Mouse (Mus musculus) spleen, postnatal 4 days (tissue): ENCODE measurements at regions not wholly inside any gene's neighbourhood (a gene's known extent, or its start where the extent isn't known, plus 50 kb on each side); places are given as distances from the start of the nearest gene placed in this dataset.
A peak's percentile ranks its signal among the peaks of the same experiment; 100 is the strongest.

ENCODE experiments used
- DNase-seq, 2 experiments: peaks; one replicate each; pipeline ENCODE4 v3.0.0; 2022; ENCODE audit warnings: low spot score in 2 of 2

DNA sequence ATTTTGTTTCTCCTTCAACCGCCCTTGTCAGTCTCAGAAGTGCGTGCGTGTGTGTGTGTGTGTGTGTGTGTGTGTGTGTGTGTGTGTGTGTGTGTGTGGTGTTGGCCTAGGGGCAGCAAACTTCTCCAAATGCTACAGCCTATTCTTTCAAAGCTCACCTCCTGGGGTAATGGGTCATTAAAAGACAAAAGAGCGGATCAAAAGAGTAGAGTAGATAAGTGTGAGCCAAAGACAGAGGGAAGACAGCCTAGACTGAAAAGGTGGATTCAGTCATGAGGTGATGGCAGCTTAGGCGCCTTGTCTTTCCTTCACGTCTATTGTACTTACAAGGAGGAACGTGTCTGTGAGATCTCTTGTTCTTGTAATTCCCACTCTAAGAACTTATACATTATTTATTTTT is 199.6 kb upstream of the Sash1 start:
- DNase-seq = no peak

DNA sequence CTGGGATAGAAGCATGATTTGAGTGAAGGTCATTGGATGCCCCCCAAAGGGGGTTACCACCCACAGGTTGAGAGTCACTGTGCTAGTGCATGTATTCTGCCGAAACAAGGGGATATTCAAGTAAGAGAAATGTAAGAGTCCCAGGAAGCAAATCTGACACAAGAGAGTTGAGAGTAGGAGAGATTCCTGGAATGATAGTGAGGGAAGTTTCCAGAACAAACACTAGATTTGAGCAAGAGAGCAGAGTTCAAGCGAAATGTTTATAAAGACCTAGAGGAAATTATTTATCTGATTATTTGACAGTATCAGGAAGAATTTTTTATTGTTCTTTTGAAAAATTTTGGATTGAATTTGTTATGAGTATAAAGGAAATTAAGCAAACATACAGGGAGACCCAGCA is 189.0 kb upstream of the Sash1 start:
- DNase-seq = no peak

DNA sequence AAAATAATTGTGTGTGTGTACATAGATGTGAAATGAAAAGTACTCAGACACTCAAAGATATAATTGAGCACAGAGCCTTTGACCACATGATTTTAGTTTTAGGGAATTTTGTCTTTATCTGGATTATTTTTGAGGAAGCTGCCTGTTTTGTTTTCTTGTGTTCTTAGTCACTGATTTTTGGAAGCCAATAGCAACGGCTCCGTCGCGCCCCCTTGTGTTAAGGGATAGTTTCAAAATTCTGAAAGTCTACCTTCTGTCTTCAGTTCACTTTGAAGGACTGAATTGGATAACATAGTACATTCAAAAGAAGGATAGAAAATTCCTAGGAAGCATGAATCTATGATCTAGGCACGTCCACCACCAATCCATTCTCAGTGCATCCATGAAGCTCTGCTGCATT is 185.8 kb upstream of the Sash1 start:
- no peak for DNase-seq

DNA sequence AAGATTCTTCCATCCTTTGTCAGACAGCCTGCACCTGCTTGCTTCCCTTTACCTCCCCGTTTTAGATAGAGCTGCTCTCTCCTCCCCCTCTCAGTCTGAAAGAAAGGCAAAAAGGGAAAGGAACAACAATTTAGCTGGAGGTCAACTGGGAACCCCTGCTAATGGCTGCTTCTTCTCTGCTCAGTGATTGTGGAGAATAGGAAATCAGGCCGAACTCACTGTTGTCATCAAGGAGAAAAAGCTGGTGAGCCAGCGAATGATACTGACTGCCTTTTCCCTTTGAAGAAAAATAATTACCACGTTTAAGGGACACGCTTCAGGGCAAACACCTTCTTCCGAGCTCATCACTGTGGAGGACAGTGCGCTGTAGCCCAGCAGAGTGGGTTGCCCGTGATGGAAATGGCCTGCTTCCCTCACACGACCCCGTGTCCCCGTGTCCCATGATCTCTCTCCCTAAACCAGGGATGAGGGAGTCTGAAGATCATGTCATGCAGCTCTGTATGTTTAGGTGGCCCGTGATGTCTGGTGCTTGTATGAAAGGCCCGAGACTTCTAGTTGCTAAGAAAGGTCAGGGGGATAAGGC is 183.8 kb upstream of the Sash1 start:
- DNase-seq = no peak

DNA sequence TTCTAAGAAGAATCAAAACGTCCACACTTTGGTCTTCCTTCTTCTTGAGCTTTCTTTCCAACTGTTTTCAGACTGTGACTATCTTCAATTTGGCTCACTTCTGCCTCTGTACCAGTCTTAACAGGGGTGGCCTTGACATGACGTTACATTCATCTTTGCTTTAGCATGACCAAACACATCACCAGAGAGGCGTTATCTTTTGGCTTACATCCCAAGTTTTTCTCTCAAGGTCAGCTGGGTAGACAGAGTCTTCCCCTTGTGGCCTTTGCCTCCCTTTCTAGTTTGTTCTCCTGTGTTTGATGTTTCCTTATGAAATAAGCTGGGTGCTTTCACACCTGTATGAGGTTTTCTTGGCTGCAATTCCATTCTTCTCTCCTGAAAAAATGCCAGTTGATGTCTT is 180.7 kb upstream of the Sash1 start:
- no peak for DNase-seq

DNA sequence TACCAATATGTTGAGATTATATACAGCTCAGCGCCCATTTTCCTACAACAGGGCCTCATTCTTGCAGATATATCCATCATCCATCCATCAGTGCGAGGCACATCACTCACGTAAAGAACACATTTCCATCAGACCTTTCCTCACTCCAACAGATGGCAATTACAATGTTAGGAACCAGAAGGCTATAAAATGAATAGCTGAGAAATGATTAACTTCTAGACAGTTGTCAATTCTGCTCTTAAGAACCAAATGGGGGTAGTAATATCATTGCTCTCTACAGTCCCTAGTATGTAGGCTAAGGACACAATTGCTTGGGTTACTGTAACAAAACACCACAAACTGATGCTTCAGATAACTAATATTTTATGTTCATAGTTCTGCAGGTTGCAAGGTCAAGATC is 176.1 kb upstream of the Sash1 start:
- DNase-seq = no peak

DNA sequence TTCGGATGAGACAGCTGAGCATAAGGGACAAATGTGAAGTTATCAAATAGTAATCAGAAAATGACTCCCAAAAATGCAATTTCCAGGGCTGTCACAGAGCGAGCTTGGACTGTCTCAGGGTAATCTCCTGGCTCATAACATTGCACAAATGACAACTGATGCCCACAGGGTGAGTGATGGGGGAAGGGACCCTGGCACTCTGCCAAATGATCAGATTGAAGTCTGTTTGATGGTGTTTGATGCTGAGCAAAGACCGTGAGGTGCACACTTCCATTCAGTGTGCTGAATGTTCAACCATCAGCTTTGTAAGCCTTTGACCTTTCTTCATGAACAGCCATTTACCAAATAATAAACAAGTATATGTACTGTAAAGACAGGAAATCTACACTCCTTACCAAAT is 169.4 kb upstream of the Sash1 start:
- no peak for DNase-seq

DNA sequence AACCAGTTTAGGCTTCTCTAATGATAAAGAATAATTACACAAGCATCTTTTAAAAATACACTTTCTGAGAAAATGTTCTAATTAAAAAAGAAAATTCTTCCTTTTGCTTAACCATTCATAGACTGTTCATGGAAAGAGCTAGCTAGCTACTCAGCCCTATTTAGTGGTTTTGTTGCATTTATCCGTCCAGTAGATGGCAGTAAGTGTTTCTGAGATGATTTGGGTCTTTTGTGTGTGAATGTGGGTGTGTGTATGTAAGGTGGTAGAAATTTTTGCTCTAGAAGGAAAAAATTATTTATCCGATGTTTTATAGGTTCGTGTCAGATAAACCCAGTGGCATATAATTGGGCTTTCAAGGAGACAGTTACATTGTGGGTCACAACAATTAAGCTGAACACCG is 167.5 kb upstream of the Sash1 start:
- DNase-seq = no peak

DNA sequence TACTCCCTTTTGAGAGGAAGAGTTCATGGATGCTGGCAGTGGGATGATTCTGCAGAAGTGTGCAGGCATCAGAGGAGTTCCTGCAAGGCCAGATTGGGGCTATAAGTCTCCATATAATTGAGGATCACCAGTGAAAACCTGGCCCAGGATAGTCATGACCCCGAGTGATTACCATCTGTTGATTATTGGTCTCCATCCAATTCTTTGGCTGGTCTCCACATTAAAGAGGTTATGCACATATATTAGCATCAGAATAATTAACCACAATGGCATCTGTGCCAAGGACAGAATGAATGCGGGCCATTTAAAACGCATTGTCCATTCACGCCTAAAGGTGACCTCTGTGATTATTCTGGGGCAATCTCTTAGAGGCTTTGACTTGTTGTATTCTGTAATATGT is 161.5 kb upstream of the Sash1 start:
- no peak for DNase-seq

DNA sequence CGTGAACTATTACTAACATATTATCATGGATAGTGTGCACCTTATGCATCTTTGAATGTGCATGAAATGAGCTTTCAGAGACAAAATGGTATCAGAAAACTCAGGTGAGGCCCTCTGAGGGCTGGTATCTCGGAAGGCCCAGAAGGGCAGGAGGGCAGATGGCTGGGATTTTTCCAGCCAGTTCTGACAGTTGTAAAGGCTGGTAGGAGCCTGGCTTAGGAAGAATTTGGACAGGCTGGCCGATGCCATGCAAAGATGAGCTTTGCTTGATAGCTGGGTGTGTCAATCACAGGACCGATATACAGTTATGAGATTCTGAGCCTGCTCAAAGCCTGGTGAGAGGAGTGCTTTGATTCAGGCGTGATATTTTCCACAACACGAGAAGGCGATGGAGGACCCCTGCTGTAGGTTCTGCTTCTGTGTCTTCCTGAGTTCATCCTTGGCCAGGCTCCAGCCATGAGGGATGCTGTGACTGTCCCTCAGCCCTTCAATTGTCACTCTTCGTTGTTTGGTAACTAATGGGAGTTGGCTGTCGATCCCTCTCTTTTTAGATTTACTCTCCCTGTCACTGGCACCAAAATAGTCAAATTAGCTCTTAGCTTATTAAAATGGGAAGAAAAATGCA is 159.0 kb upstream of the Sash1 start:
- DNase-seq = no peak

DNA sequence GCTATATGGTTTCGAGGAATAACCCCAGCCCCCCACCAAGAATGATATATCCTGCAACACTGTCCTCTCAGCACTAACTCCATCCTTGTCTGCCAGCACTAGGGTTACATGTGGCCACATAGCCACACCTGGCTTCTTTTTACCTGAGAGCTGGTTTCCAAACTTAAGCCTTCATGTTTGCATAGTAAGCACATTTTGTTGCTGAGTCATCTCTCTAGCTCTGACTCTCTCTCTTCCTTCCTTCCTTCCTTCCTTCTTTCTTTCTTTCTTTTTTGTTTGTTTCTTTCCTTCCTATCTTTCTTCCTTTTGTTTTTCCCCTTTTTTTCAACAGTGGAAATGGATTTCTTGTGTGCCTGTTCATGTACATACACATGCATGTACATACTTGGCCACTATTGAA is 157.6 kb upstream of the Sash1 start:
- no peak for DNase-seq

DNA sequence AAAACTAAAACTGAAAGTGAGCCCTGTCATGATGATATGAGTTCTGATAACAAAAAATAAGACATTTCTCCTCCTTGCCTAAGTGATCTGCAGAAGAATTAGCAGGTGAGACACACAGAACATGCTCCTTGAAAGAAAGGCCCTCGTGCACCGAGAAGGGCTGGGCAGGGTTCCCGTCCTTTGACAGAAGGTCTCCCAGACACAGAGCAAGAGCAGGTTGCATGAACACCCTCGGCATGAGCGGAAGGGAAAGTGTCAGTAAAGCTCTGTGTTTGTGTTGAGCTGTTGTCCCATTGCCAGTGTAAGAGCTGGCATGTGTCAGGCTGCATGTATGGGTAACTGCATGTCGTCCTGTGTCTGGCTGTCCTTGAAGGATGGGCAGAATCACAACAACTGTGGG is 144.6 kb upstream of the Sash1 start:
- DNase-seq = no peak

DNA sequence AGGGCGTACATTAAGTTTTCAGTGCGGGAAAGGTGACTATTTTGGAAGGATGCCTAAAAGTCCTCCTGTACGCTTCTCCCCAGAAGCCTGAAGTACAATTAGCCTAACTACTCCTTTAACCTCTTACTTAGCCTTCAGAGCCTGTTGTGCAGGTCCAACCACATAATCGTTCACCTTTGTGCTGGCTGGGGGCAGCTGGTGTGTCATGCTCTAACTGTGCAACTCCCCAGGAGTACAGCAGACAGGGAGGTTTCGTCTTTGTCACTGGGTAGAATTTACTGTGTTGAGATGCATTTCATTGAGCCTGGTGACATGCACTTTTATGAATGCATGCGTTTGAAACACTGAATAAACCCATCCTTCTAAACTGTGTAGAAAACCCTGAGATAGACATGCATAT is 143.6 kb upstream of the Sash1 start:
- DNase-seq = no peak

DNA sequence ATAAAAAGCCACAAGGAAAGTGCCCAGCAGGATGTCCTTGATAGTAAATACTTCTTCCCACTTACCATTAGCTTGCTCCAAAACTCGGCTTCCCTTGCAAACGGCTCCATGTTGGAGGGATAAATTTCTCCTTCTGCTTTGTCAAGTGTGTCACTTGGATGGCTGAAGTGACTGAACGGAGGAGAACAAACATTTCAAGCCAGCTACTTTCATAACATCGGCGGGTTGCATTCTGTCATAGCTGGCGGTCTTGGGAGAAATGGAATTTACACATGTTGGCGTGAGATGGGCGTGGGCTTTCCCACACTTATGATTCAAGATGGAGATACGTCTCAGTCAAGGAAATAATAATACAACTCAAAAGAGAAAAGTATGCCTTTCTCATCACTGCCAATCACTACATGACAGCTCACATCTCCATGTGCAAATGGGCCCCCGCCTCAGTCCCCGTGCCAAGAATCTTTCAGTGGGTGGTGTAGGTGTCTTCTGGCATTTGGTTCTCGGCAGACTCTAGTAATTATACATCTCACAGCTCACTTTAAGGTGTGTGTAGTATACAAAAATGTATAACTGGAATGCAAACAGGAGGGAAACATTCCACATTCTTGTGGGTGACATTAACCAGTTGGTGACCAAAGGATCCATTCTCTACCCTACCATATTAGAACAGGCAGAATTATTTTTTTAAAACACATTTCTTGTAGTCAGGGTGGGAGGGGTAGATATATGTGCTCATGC is 141.4 kb upstream of the Sash1 start:
- no peak for DNase-seq

DNA sequence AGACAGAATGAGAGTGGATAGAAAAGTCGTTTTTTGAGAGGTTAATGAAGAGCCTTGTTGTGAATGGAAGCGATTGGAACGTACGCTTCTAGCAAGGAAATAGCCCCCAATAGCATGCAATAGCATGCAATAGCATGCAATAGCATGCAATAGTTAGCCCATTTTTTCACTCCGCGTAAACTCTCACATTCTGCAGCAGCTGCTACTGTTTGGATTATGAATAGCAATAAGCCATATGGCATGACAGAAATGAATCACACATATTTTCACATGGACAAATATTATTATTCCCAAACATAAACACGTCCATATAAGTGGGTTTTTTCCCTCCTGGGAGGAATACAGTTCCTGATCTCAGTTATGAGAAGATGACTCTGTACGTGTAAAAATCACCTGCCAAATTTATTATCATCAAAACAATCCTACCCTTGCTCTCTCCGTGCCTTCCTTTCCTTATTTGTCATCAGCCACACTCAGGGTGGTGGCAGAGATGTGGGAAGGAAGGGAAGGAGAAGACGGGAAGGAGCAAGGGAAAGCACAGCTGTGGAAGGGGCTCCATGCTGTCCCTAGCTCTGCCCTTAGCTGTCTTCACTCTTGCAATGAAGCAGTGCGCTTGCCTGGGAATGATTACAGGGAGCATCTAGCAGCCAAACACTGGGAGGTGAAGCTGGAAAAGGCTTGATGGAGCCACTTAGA is 129.1 kb upstream of the Sash1 start:
- no peak for DNase-seq

DNA sequence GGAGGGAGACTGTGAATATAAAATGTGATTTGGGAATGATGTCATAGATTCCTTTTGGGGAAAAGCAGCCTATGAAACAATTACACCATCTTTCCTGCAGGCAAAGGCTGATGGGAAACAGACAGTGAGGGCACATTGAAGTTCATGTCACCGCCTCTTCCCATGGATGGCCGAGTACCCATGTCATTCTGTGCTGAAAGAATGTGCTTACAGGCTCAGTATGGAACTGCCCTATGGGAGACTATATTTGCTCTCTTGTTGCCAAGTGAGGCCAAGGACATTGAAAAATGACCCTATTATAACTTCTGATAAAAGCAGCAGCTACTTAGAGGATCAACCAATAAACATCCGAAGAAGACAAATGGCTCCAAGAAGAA is 127.7 kb upstream of the Sash1 start:
- no peak for DNase-seq

DNA sequence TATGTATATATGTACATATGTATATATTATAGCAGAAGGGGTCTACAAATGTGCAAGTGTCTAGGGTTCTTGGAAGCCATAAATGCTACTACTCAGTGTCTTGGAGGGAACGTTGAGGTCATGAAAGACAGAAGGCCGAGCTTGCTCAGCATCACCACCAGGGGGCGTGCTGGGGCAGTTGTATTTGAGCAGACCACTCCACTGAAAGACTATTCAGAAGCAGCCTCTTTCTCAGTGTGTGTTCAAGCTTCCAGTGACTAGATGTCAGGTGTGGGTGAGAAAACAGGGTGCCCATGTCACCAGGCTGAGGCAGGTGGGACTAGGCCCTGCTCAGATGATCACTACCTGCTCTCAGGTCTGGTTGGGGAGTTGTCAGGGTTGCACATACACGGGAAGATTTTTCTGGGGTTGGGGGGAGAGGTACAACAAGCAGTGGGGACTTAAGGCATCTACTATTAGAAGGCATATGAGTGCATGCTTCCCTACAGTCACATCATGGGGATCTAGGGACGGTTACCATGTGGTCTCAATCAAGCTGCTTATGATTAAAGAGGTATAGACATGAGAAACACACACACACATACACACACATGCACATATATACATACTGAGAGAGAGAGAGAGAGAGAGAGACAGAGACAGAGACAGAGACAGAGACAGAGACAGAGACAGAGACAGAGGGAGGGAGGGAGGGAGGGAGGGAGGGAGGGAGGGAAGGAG is 127.1 kb upstream of the Sash1 start:
- peak; percentile 28 to 78 for DNase-seq

DNA sequence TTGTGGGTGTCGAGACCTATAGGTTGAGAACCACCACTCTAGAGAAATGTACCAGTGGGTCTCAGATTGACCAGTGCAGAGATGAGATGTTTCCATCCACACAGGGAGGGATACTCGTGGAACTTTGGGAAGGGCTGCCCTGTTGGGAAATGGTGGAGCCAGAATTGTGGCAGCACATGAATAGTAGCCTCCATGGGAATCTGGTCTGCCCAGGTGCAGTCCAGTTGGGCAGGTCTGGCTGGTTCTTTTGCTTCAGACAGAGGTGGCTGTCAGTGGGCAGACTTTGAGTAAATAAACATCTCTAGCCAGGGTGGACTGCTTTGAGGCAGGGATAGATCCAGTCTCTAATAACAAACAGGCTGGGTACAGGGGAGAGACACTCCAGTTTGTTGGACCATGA is 126.0 kb upstream of the Sash1 start:
- DNase-seq = no peak

DNA sequence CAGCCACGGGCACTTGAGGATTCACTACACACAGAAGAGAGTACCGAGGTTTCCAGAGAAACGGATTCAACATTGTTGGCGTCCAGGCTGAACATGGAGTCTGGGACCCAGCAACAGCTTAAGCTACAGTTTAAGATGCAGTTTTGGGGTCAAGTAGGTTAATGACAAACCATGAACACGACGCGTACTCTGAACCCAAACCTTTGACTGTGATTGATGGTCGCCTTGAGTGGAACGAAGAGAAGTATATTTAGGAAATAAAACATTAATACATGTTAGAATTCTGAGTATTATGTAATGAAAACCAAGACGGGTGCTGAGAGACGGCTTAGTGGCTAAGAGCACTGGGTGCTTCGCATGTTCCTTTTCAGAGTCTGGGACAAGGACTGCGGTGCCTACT is 124.3 kb upstream of the Sash1 start:
- no peak for DNase-seq

DNA sequence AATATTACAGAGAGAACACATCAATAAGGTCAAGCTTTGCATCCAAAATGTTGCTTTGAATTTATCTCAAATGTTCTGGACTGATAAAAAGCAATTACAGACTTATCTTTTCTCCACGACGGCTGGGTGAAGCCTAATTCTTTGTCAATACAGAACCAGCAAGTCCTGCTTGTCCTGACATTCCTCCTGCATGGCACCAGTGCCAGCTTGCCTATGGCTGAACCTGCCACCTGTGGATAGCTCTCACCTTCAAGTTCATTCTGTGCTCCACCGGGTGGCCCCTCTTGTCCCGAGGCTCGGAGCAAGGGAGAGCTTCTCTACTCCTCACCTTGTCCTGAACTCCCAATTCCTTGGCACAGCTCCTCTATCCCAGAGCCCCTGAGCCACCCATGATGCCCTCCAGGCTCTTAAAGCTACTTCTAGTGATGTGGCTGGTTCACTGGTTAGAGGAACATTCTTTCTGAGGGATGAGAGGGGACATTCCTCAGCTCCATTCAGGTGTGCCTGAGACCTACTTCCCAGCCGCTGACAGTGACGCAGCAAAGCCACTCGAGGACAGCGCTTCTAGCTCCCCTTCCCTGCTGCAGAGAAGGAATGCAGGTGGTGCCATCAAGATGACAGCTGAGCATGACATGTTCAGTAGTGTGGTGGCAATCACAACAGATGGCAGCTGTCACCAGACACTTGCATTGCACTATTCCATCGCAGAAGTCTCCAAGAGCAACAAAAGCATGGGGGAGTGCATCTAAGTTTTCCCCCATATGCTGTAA is 119.5 kb upstream of the Sash1 start:
- no peak for DNase-seq

DNA sequence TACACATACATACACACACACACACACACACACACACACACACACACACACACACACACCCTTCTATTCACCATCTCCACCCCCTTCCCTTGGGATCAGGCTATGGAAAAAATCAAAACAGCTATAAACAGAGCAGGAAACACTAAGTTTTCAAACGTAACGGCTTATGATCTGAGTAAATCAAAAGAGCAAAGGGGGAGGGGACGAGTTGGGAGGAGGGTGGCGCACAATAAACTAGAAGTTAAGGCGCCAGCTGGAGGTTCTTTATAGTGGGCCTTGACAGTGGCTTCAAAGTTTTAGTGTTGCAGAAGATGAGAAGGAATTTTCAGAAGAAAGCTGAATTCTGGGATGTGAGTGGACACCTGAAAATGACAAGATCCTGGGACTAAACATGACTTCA is 116.4 kb upstream of the Sash1 start:
- no peak for DNase-seq
